Mouse (Mus musculus) frontal cortex, adult 2 months (tissue): ENCODE measurements around the gene OR5BS1P. TPM values are rescaled to one million over a fixed set of nuclear protein-coding genes. Genes with fewer than 3 reads are reported as not detected.
"Not testable (repeated sequence)": the region's sequence is repeated elsewhere in the genome, so short reads cannot be mapped to it uniquely, and the experiment has no call there.

Source experiments
- DNase-seq, 2 experiments: peaks; one replicate each; pipeline ENCODE4 v3.0.0; 2022; ENCODE audit warnings: low spot score in 1 of 2; ENCODE audit errors: extremely low spot score in 1 of 2
- polyA plus RNA-seq: library from polyadenylated mRNA; depleted of rRNA; stranded (reverse); fragments of >200 nt; gene quantifications from 2 replicates; pipeline ENCODE4 v1.2.3, GENCODE M21; 2012; rRNA removed

The OR5BS1P gene
- 0.02 TPM in 1 of 2 replicates, not detected in the other for polyA plus RNA-seq

DNA sequence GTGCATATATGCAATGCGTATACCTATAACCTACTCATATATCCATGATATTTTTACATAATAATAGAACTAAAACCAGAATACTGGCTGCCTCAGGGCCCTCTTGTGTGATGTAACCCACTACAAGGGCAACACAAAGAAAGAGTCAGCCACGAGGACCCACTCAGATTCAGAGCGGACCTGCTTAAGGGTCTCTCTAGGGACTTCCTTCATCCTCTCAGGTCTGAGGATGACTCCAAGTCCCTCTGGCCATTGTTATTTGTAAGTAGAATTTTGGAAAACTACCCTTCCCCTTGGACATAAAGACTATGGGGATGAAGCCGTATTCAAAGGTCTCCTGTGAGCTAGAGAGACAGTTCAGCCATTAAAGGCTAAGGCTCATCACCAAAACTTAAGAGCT is at the start of gene OR5BS1P:
Gene OR5BS1P (plus strand): TSS at position 301 of the 400 bp plus-strand sequence.
- no peak for DNase-seq

DNA sequence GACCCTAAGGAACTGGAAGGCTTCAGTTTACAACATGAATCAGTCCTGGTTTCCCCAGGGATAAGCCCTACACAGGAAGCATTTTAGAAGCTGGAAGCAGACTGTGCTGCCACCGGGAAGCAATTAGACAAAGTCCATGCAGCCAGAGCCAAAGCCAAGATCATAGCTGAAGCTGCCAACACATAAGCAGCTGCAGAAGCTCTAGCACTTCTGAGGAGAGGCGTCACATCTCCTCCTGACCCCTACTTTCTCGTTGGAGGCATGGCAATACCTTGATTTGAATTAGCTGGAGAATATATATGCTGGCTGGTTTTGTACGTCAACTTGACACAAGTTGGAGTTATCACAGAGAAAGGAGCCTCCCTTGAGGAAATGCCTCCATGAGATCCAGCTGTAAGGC is 48.8 kb upstream of the OR5BS1P start:
- DNase-seq: no peak

DNA sequence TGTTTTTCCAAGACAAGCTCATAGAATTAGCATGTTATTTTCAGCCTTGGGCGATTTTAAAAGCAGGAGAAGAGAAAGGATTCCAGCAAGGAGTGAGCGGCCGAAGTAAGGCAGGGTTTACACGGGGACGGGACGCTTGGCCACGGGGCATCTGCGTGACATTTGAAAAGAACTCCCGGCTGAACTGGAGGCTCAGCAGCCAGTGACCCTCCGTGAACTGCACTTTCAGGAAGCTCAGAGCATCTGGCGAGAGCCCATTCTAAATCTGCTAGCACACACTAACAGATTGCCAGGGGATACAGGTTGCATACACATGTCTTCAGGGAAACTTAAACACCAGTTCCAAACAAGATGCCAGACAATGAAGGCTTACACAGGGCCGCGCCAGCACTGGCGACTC is 45.4 kb upstream of the OR5BS1P start:
- no peak for DNase-seq

DNA sequence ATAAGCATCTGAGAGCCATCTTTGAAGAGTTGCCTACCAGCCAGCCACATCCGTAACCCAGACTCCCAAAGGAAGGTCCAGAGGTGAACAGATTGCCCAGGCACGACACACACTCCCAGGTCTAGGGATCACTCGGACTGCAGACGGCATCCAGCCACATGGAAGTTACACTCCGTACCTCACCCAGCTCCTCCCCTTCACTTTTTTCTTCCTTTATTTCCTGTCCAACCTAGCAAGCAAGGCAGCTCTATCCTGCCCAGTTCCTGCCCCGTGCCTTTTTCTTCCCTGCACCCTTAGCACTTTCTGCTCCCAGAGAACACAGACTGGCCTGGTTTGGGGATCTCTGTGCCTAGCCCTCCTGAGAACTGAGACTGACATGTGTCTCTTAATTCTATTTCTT is 44.9 kb upstream of the OR5BS1P start:
- DNase-seq: no peak

DNA sequence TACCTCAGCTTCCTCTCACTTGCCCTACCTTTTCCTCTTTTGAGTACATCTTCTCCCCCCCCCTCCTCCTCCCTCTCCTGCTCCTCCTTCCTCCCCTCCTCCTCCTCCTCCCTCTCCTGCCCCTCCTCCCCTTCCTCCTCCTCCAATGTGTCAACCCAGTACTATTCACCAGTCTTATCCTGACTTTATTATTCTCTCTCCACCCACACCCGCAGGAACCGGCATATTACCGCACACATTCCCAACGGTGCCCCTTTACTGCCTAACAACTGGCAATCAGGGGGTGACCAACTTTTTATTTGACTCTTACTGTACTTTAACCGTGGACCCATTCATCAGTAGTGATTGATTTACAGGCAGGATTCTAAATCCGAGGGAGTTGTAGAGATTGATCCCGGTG is 44.5 kb upstream of the OR5BS1P start:
- no peak for DNase-seq

DNA sequence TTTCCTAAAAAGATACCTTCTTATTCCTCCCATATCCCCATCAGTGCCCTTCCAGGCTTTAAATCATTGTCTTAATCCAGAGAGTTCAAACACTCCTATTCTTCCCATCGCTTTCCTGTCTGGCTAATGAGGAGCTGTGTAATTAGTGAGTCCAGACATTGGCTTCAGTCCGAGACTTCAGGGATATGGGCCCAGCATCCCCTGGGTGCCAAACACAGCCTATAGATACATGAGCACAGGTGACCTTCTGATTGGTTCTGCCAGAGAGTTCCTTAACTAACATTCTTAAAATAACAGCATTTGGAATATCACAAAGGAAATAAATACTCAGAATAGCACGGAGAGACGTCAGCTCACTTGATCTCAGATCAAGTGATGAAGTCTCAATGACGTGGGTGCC is 38.8 kb upstream of the OR5BS1P start, which contains the start of gene Olfr282:
Gene Olfr282 (plus strand): TSS at position 301 of the 400 bp plus-strand sequence.
- DNase-seq: not testable (repeated sequence)

DNA sequence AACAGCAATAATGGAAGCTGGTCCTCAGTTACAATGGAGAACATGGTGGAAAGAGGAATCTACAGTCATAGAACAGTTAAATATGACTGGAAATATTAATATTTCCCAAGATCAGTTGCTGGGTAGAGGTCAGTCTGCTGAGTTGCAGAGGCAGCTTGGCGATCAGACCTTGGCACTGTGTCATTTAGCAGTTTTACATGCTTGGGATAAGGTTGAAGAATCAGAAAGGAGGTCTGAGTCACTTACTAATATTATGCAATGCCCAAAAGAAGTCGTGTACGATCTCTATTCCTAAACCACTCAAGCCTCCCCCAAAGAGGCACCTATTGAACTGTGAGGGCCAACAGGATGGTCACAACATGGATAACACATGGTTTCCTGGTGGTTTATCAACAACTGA is 25.1 kb upstream of the OR5BS1P start:
- DNase-seq: no peak

DNA sequence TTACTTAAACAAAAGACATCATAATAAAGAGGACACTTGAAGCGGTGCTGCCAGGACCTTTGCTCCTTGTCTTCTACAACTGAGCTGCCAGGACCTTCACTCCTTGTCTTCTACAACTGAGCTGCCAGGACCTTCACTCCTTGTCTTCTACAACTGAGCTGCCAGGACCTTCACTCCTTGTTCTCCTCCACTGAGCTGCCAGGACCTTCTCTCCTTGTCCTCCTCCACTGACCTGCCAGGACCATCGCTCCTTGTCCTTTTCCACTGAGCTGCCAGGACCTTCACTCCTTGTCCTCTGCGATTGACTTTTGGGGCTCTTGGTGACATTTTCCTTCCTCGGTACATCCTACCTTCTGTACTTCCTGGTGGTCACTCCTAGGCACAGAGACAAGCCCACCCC is 21.2 kb upstream of the OR5BS1P start:
- DNase-seq: peak in 1 of 2 experiments; percentile 5

DNA sequence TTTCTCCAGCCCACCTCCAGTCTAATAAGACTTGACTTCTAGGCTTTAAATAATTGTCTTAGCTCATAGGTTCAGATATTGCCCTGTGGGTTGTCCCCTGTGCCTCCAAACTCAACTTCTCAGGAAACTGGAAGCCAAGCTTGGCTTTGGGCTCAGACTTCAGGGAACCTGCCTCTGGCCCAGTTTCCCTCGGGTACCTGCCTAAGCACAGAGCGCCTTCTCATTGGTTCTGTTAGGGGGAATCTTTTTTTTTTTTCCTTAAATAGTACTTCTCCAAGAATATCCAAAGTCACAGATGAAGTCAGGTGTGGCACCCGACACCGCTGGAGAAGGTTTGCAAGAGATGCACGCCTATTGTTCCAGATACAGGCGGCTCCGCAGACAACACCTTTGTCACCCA is 17.4 kb upstream of the OR5BS1P start, which contains the start of gene Olfr281:
Gene Olfr281 (plus strand): TSS at position 301 of the 400 bp plus-strand sequence.
- DNase-seq: no peak

DNA sequence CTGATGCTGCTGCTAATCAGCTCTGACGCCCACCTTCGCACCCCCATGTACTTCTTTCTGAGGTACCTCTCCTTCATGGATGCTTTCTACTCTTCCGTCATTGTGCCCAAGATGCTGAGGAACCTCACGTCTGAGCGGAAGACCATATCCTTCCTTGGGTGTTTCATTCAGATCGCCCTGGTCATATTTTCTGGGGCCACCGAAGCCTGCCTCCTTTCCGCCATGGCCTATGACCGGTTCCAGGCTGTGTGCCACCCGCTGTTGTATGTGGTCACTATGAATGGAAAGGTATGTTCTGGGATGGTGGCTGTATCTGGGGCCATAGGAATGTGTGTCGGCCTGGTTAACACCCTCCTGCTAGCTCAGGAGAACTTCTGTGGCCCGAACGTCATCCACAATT is 1.8 kb downstream of the OR5BS1P start:
- DNase-seq: no peak

DNA sequence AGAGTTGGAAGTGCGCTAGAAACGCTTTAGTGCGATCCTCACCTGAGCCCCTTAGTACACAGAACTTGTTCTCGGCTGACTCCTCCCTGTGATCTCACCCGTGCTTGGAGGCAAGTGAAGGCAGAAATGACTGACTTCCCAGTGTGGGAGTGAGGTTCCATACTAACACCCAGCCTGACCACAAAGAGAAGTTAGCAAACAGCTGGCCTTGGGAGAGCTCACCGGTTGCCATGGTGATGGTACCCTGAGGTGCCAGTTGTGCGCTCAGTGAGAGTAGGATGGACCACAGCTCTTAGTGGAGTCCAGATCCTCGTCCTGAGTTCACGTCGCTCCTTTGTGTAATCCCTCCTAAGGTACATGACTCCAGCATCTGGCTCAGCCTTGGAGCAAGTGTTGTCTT is 5.3 kb downstream of the OR5BS1P start:
- no peak for DNase-seq

DNA sequence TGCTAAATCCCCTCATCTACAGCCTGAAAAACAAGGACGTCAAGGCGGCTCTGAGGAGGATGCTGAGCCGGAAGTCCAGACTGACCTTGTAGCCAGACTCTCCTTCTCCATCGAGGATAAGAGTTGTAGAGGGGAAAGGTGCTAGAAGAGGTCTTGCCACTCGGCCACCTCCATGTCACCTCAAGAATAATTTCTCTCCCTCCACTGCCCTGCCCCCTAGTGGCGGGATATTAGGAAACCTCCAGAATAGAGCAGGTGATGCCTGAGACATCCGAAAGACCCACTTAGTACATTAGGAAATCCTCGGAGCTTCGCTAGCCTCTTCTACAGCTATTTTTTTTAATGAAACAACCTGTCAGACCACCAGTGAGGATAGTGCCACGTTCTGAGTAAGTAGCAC is 5.7 kb downstream of the OR5BS1P start:
- peak in 1 of 2 experiments; percentile 54 for DNase-seq

DNA sequence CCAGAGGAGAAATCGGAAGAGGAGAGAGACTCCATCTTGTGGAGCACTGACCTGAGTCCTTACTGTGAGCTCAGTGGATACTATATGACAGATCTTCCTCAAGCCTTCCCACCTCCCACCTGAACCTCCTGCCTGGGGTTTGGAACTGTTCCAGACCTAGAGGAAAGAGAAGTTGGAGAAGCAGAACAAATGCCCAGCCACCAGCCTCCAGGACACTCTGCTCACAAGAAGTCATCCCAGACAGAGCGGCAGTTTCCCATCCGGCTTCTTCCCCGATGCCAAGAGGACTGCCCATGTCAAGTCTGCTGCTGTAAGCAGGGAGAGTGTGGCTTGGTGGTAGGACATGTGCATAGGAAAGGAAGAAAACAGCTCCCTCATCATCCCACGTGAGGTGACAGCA is 6.6 kb downstream of the OR5BS1P start:
- DNase-seq: no peak

DNA sequence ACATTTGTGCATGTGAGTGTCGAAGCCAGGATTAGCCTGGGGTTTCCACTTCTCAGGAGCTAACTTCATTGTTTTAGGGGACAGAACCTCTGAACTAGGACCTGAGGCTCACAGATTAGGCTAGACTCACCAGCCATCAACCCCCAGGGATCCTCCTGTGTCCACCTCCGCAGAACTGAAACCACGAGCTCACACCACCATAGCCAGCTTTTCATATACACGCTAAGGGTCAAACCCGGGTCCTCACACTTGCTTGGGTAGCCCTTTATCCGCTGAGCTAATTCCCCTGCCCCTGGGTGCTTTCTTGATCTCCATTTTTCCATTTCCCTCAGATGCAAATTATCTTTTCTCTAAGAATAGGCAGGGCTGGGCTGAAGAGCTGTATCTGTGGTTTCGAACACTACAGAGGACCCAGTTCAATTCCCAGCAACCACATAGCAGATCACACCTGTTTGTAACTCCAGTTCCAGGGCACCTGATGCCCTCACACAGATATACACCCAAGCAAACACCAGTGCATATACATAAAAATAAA is 9.9 kb downstream of the OR5BS1P start:
- no peak for DNase-seq

DNA sequence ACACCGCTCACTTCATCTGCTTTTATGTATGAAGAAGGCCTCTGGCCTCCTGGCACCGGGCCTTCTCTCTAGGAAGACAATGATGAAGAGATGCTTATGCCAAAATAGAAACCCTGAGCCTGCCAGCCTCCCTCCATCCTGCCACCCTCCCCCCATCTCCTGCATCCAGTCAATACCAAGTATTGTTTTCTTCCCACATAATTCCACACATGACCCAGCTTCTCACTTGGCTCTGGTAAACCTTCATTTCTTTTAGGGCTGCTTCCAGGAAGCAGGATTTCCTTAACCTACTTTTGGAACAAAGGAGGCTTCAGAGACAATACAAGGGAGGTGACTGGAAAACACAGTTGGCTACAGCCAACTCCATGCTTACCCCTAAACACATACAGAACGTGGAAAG is 13.0 kb downstream of the OR5BS1P start, which contains the start of gene Lalba:
Gene Lalba (minus strand): TSS at position 21 of the 400 bp plus-strand sequence.
- DNase-seq: no peak

DNA sequence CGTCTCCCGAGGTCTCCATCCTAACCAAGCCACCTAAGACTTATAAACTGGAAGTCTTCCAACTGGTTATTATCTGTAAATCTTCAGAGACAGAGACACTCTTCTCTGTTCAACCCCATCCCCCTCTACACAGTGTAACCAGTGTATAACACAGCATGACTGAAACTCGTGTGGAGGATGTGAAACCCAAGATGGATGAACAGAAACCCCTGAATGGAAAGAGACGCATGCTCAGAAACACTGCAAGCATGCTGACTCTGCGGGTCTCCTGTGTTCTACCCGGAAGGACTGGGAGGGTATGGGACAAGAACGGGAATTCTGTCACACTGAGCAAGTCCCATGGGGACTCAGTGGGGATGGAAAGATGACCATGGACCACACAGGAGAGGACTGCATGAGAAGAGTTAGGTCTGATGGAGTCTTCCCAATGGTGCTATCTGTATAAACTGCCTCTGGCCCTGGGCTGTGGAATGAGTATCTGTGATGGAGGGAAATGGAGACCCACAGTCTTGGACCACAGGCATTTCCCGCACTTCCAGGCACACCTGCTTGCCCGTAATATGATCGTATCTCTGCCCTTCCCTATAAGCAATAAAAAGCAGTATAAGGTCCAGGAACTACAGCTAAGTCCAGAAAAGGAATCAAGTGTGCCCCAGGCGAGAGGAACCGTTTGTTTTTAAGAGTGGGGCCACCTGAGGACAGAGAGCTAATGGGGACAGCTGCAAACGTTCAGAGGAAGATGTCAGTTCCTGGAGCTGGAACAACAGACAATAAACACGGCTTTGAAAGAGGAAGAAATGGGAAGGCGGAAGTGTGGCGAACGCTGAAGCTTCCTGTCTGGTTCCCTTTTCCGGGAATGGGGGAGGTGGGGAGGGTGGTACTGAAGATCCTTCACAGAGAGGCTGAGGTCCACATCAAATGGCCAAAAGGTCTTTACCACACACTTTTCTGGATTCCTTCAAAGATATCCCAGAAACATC is 14.5 kb downstream of the OR5BS1P start:
- no peak for DNase-seq

DNA sequence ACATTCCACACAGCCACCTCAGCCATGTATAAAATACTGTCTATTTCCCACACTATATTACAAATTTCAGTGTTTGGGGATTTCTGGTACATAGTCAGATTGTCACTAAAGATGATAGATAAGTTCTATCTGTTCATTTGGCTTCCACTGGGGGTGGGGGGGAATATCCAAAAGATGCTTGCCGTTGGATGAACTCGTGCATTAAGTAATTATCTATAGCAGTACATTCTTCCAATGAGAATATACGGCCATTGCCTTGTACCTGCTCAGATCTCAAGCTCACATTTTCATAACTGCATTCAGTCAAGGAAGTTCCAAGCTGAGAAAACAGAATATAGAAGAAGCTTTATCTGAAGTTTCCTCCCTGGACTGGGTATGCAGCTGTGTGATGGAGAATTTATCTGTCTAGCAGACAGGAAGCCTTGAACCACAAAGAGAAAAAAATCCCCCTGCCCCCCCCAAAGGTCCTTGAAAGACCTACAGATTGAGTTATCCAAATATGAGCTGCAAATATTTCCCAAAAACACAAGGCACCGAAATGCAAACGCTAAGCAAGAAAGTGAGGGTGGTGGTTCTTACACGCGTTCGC is 16.8 kb downstream of the OR5BS1P start:
- DNase-seq: no peak

DNA sequence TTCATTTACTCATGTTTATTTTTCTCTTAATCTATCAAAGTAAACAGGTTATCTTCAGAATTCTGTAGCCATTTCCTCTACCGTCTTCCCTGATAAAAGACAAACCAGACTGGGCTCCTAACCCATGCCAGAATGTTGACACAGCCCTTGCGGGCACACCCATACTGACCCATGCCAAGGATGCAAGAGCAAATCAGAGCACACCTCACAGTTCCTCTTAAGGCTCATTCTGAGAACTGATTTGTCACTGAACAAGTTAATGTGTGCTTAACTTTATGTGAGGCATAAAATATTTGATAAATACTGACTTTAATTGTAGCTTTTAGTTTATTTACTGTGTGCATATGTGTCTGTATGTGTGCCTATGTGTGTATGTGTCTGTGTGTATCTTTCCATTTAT is 21.6 kb downstream of the OR5BS1P start:
- no peak for DNase-seq

DNA sequence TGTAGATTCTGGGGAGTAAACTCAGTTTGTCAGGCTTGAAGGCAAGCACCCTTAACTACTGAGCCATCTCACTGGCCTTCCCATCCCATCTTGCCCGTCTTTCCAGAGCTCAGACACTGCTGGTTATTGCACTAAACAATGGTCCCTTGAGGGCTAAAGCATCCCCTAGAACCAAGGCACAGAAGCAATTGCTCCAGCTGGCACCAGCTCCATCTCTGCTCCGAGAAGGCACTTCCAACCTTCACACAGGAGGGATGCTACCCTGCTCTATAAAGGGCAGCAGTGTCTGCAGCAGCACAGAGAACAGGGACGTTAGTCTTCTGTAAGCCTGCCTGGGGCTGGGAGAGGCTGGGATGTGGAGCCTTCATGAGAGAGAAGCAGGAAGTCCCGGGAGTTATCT is 22.4 kb downstream of the OR5BS1P start, which contains the start of gene Olfr279:
Gene Olfr279 (plus strand): TSS at position 301 of the 400 bp plus-strand sequence.
- DNase-seq: no peak

DNA sequence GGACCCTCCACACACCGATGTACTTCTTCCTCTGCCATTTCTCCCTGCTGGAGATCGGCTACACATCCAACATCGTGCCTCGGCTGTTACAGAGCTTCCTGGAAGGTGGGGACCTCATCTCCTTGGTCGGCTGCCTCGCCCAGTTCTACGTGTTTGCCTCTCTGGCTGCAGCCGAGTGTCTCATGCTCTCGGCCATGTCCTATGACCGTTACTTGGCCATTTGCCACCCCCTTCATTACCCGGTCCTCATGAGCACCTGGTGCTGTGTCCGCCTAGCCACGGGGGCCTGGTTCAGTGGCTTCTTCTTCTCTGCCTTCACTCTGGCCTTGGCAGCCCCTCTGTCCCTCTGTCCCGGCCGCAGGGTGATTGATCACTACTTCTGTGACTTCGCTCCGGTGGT is 27.9 kb downstream of the OR5BS1P start:
- no peak for DNase-seq

DNA sequence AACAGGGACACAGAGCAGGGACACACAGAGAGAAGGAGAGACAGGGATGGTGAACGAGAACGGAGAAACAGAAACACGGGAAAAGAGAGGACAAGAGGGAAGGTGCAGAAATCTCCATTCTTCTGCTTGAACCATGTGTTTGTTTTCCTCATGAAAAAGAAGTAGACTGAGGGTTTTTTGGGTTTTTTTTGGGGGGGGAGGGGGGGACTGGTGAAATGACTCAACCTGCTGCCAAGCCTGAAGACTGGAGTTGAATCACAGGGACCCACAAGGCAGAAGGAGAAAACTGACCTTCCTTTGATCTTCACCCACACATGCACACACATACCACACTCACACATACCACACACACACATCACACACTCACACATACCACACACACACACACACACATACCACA is 33.6 kb downstream of the OR5BS1P start:
- DNase-seq: no peak
